ENCODE assay signal across 28 mouse cellular contexts in genomic region chr7:75103900-75104299, GRCm38 (mm10).
DNase-seq lines count a peak whose midpoint lies in the region; ATAC-seq and TF ChIP-seq lines count a peak whose summit lies in the region.
"Had no signal": no experiment of that assay in that cellular context is flagged by ENCODE, and none has a peak within 500 bp of the region (broad histone marks: within the 10 kb centered on the region; RNA-seq: fewer than 3 reads in every experiment).

No protein-coding gene starts in this region.

- H3K4me2 ChIP-seq in hindbrain, postnatal 0 days (ENCODE audit: low read depth, low read length) = no peak overlapping the region
- H3K4me2 ChIP-seq in hindbrain, embryonic 16.5 days (ENCODE audit: low read length) = no peak overlapping the region
- H3K4me2 ChIP-seq: heart, embryonic 13.5 days; hindbrain, embryonic 15.5 days; intestine, embryonic 15.5 days; lung, embryonic 14.5 days had no signal

- no peaks in the 10 kb centered on the region for H3K9me3 ChIP-seq in hindbrain, postnatal 0 days (ENCODE audit: low read length)
- no peaks in the 10 kb centered on the region for H3K9me3 ChIP-seq in hindbrain, embryonic 16.5 days (ENCODE audit: control insufficient read depth, low read length)
- H3K9me3 ChIP-seq: heart, embryonic 13.5 days; hindbrain, embryonic 10.5 days; hindbrain, embryonic 15.5 days; intestine, embryonic 15.5 days had no signal

- H3K27me3 ChIP-seq in hindbrain, postnatal 0 days (ENCODE audit: insufficient read depth, low read length) = no peaks in the 10 kb centered on the region
- no peaks in the 10 kb centered on the region; the same call in 1 of the 2 replicates for H3K27me3 ChIP-seq in hindbrain, embryonic 16.5 days (replicated peaks; ENCODE audit: control insufficient read depth, insufficient read depth, low read length)
- H3K27me3 ChIP-seq: heart, embryonic 13.5 days; hindbrain, embryonic 15.5 days; intestine, embryonic 15.5 days had no signal

- no peak for TF ChIP-seq POLR2A in lung, adult 2 months (IDR thresholded peaks at IDR 0.05; ENCODE audit: borderline replicate concordance, extremely low read depth, low read depth, low read length)

- DNase-seq in hindbrain, postnatal 0 days (ENCODE audit: low spot score) = peak; percentile 34
- DNase-seq in right cerebral cortex, postnatal 4 days = peak; percentile 25
- no peak for DNase-seq in right cerebral cortex, adult 2 months (ENCODE audit: low spot score in 2 of 2)
- DNase-seq in cerebellum, adult 9-10 months = peak; percentile 69
- peak; percentile 63 to 71 for DNase-seq in cerebellum, postnatal 36 days
- no peak for DNase-seq in lung, adult 2 months
- no peak for DNase-seq in T-cell, adult 2 months (ENCODE audit: low spot score)
- DNase-seq: adrenal gland, postnatal 10 days; forebrain, postnatal 0 days; heart, adult 2 months; heart, postnatal 10 days; kidney, adult 2 months; layer of hippocampus, postnatal 36 days; liver; lung, embryonic 14.5 days; lung, postnatal 14 days; right cerebral cortex, postnatal 25 days; thymus, adult 18-20 months had no signal

- TF ChIP-seq CTCF in hindbrain, postnatal 0 days (IDR thresholded peaks at IDR 0.05; ENCODE audit: low read depth) = no peak
- no peak for TF ChIP-seq CTCF in lung, adult 2 months (IDR thresholded peaks at IDR 0.05; ENCODE audit: insufficient read depth, low read length)

- H3K9ac ChIP-seq in hindbrain, postnatal 0 days (replicated peaks; ENCODE audit: low read length) = no peak overlapping the region
- no peak overlapping the region for H3K9ac ChIP-seq in hindbrain, embryonic 16.5 days (ENCODE audit: low read depth, low read length)
- H3K9ac ChIP-seq: forebrain, postnatal 0 days; heart, embryonic 13.5 days; hindbrain, embryonic 15.5 days; intestine, embryonic 15.5 days; liver, embryonic 14.5 days; lung, embryonic 14.5 days had no signal

- no peak for ATAC-seq in hindbrain, postnatal 0 days
- ATAC-seq in hindbrain, embryonic 16.5 days = no peak
- ATAC-seq: forebrain, postnatal 0 days; intestine, embryonic 15.5 days; midbrain, embryonic 16.5 days had no signal

- H3K4me3 ChIP-seq in hindbrain, postnatal 0 days (ENCODE audit: low read length) = no peak overlapping the region
- H3K4me3 ChIP-seq in hindbrain, embryonic 16.5 days (ENCODE audit: low read length) = no peak overlapping the region
- H3K4me3 ChIP-seq in lung, adult 2 months (replicated peaks; ENCODE audit: extremely low read depth, low read depth, low read length) = no peak overlapping the region
- H3K4me3 ChIP-seq: erythroblast, embryonic 14.5 days; heart, adult 2 months; heart, embryonic 13.5 days; hindbrain, embryonic 10.5 days; hindbrain, embryonic 15.5 days; intestine, embryonic 15.5 days had no signal

- H3K27ac ChIP-seq in hindbrain, postnatal 0 days = no peak overlapping the region
- H3K27ac ChIP-seq in hindbrain, embryonic 16.5 days (ENCODE audit: low read depth, low read length) = no peak overlapping the region
- H3K27ac ChIP-seq: heart, adult 2 months; heart, embryonic 13.5 days; hindbrain, embryonic 10.5 days; intestine, embryonic 15.5 days; kidney, postnatal 0 days; liver, embryonic 14.5 days; stomach, postnatal 0 days had no signal

- no peaks in the 10 kb centered on the region for H3K4me1 ChIP-seq in hindbrain, postnatal 0 days (ENCODE audit: insufficient read depth, low read length)
- no peaks in the 10 kb centered on the region for H3K4me1 ChIP-seq in hindbrain, embryonic 16.5 days (ENCODE audit: control insufficient read depth, insufficient read depth, low read depth, low read length)
- no peaks in the 10 kb centered on the region for H3K4me1 ChIP-seq in lung, adult 2 months (ENCODE audit: control insufficient read depth, insufficient read depth, low read length)
- H3K4me1 ChIP-seq: heart, embryonic 13.5 days; hindbrain, embryonic 10.5 days; intestine, embryonic 15.5 days had no signal

- 33% methylated on average over 1 of the region's 1 CpGs for WGBS in hindbrain, postnatal 0 days
- 51% methylated on average over 1 of the region's 1 CpGs for WGBS in hindbrain, embryonic 16.5 days
- 26% methylated on average over 1 of the region's 1 CpGs for WGBS in lung, adult 2 months

- H3K36me3 ChIP-seq in hindbrain, postnatal 0 days (ENCODE audit: insufficient read depth, low read length) = no peaks in the 10 kb centered on the region
- no peaks in the 10 kb centered on the region for H3K36me3 ChIP-seq in hindbrain, embryonic 16.5 days (ENCODE audit: control insufficient read depth, insufficient read depth, low read length)
- H3K36me3 ChIP-seq: heart, embryonic 13.5 days; hindbrain, embryonic 10.5 days; hindbrain, embryonic 15.5 days; intestine, embryonic 15.5 days had no signal

Comparison
In these comparisons a context has a peak if more than half of its experiments do, and no peak if none do; other contexts are left out.
1. DNase-seq: peak in hindbrain, postnatal 0 days (single experiment), right cerebral cortex, postnatal 4 days (single experiment), cerebellum, adult 9-10 months (single experiment) and cerebellum, postnatal 36 days (2 of 2); none in right cerebral cortex, adult 2 months (0 of 2), lung, adult 2 months (single experiment) and T-cell, adult 2 months (single experiment).